Mouse (Mus musculus): ENCODE results near the gene Gm45062.

GRCm38 (mm10) chr6:8345219-8345856 is 86.1 kb downstream of the Gm45062 start:
- TF ChIP-seq POLR2A (IDR thresholded peaks at IDR 0.05; ENCODE audit: low read depth, low read length) (no peak), CTCF (IDR thresholded peaks at IDR 0.05; ENCODE audit: borderline replicate concordance, insufficient read depth, low read length) (no peak)

All from embryonic fibroblast, embryonic 13.5 days (primary cell).